Mouse (Mus musculus) CH12.LX (cell line): ENCODE measurements around the gene Cemip2. TPM values are rescaled to one million over a fixed set of nuclear protein-coding genes. Genes with fewer than 3 reads are reported as not detected.
"Not testable (repeated sequence)": the region's sequence is repeated elsewhere in the genome, so short reads cannot be mapped to it uniquely, and the experiment has no call there.

Experiments
- DNase-seq: peaks from one replicate; pipeline ENCODE4 v3.0.0-alpha.2; 2013; ENCODE audit errors: extremely low read depth
- H3K27ac ChIP-seq: 2 replicates; pipeline ENCODE4 v1.5.1; 2012; ENCODE audit warnings: low read depth, mild to moderate bottlenecking, control low read depth, moderate library complexity; ENCODE audit not compliant: insufficient read depth
- H3K27me3 ChIP-seq: replicated peaks from 2 replicates; pipeline ENCODE3; 2012; ENCODE audit warnings: inconsistent platforms
- H3K36me3 ChIP-seq, 2 experiments: replicated peaks in 1 of 2; 2 replicates each; pipeline versions ENCODE3 to v1.6.1; 2012; ENCODE audit warnings: inconsistent platforms in 1 of 2, low read length in 1 of 2, mild to moderate bottlenecking in 1 of 2, mixed read lengths in 1 of 2, moderate library complexity in 1 of 2; ENCODE audit not compliant: control insufficient read depth in 1 of 2, insufficient read depth in 1 of 2
- H3K4me1 ChIP-seq, 2 experiments: 2 replicates each; pipeline ENCODE4 v1.6.1; 2012; ENCODE audit warnings: inconsistent platforms in 1 of 2, moderate library complexity in 1 of 2; ENCODE audit not compliant: insufficient read depth in 2 of 2, control insufficient read depth in 1 of 2
- H3K4me2 ChIP-seq: 2 replicates; pipeline ENCODE4 v1.6.1; 2012; ENCODE audit warnings: low read depth, mild to moderate bottlenecking, control low read depth; ENCODE audit not compliant: poor library complexity, insufficient read depth, severe bottlenecking
- H3K4me3 ChIP-seq, 3 experiments: fragments of 150-350 bp in 1 of 3; sonication (generic) in 1 of 3; replicated peaks in 1 of 3; 2 replicates each; pipeline versions ENCODE3 to v1.5.1; 2011 to 2012; ENCODE audit warnings: low read depth in 2 of 3, low read length in 2 of 3, mild to moderate bottlenecking in 2 of 3, moderate library complexity in 2 of 3, control low read depth in 1 of 3, improper control_type of control experiment in 1 of 3, inconsistent platforms in 1 of 3, mixed read lengths in 1 of 3; ENCODE audit not compliant: poor library complexity in 1 of 3
- H3K79me2 ChIP-seq: replicated peaks from 2 replicates; pipeline ENCODE4 v1.6.1; 2012; ENCODE audit warnings: mild to moderate bottlenecking, moderate library complexity; ENCODE audit not compliant: control insufficient read depth, poor library complexity, insufficient read depth, severe bottlenecking; ENCODE audit errors: extremely low read depth
- H3K9ac ChIP-seq: 2 replicates; pipeline ENCODE4 v1.6.1; 2012; ENCODE audit warnings: low read depth, mild to moderate bottlenecking, control low read depth, moderate library complexity; ENCODE audit not compliant: insufficient read depth
- H3K9me3 ChIP-seq: replicated peaks from 2 replicates; pipeline ENCODE3; 2012; ENCODE audit warnings: low read length, inconsistent platforms, mixed read lengths
- BHLHE40 ChIP-seq: IDR thresholded peaks from 2 replicates; pipeline ENCODE4 v1.6.1; 2011; ENCODE audit warnings: mild to moderate bottlenecking, low read depth, low read length, improper control_type of control experiment
- CHD2 ChIP-seq: IDR thresholded peaks from 2 replicates; pipeline ENCODE4 v1.6.1; 2011; ENCODE audit warnings: low read length, improper control_type of control experiment
- CTCF ChIP-seq, 2 experiments: IDR thresholded peaks in 1 of 2; conservative IDR thresholded peaks in 1 of 2; 2 replicates each; pipeline ENCODE4 v1.5.1; 2011 to 2012; ENCODE audit warnings: low read depth in 2 of 2, low read length in 2 of 2, improper control_type of control experiment in 1 of 2, inconsistent platforms in 1 of 2, mild to moderate bottlenecking in 1 of 2, moderate library complexity in 1 of 2
- ELF1 ChIP-seq: IDR thresholded peaks from 2 replicates; pipeline ENCODE4 v1.6.1; 2014; ENCODE audit warnings: low read depth, mild to moderate bottlenecking, inconsistent platforms, low read length, improper control_type of control experiment
- EP300 ChIP-seq: IDR thresholded peaks from 2 replicates; pipeline ENCODE4 v1.6.1; 2011; ENCODE audit warnings: low read length, improper control_type of control experiment
- ETS1 ChIP-seq: conservative IDR thresholded peaks from 2 replicates; pipeline ENCODE4 v1.6.1; 2012; ENCODE audit warnings: low read depth, mild to moderate bottlenecking, inconsistent platforms, low read length, improper control_type of control experiment, moderate library complexity
- GABPA ChIP-seq: IDR thresholded peaks from 2 replicates; pipeline ENCODE4 v1.6.1; 2012; ENCODE audit warnings: low read depth, low read length, improper control_type of control experiment, inconsistent platforms; ENCODE audit not compliant: insufficient replicate concordance
- HCFC1 ChIP-seq: IDR thresholded peaks from 2 replicates; pipeline ENCODE4 v1.6.1; 2012; ENCODE audit warnings: low read depth, mild to moderate bottlenecking, inconsistent platforms, low read length, improper control_type of control experiment
- IRF4 ChIP-seq: IDR thresholded peaks from 2 replicates; pipeline ENCODE4 v1.6.1; 2014; ENCODE audit warnings: low read depth, mild to moderate bottlenecking, inconsistent platforms, low read length, improper control_type of control experiment
- JUN ChIP-seq: IDR thresholded peaks from 2 replicates; pipeline ENCODE4 v1.6.1; 2011; ENCODE audit warnings: low read depth, mild to moderate bottlenecking, low read length, improper control_type of control experiment, moderate library complexity; ENCODE audit not compliant: insufficient read depth
- KAT2A ChIP-seq: IDR thresholded peaks from 2 replicates; pipeline ENCODE4 v1.6.1; 2012; ENCODE audit warnings: low read length, improper control_type of control experiment, inconsistent platforms; ENCODE audit not compliant: insufficient replicate concordance
- MAZ ChIP-seq: IDR thresholded peaks from 2 replicates; pipeline ENCODE4 v1.6.1; 2012; ENCODE audit warnings: low read depth, mild to moderate bottlenecking, inconsistent platforms, low read length, improper control_type of control experiment, moderate library complexity
- MEF2A ChIP-seq: IDR thresholded peaks from 2 replicates; pipeline ENCODE4 v1.6.1; 2014; ENCODE audit warnings: low read depth, mild to moderate bottlenecking, inconsistent platforms, low read length, improper control_type of control experiment, borderline replicate concordance
- MXI1 ChIP-seq: IDR thresholded peaks from 2 replicates; pipeline ENCODE4 v1.6.1; 2011; ENCODE audit warnings: mild to moderate bottlenecking, low read depth, low read length, improper control_type of control experiment
- NELFE ChIP-seq: IDR thresholded peaks from 2 replicates; pipeline ENCODE4 v1.6.1; 2011; ENCODE audit warnings: low read depth, low read length, improper control_type of control experiment
- NRF1 ChIP-seq: IDR thresholded peaks from 2 replicates; pipeline ENCODE4 v1.6.1; 2014; ENCODE audit warnings: low read depth, mild to moderate bottlenecking, inconsistent platforms, low read length, improper control_type of control experiment, moderate library complexity
- PAX5 ChIP-seq: IDR thresholded peaks from 2 replicates; pipeline ENCODE4 v1.6.1; 2012; ENCODE audit warnings: low read length, inconsistent platforms, mixed read lengths
- POLR2AphosphoS2 ChIP-seq: IDR thresholded peaks from 2 replicates; pipeline ENCODE4 v1.6.1; 2011; ENCODE audit warnings: low read depth, low read length, improper control_type of control experiment
- RAD21 ChIP-seq: IDR thresholded peaks from 2 replicates; pipeline ENCODE4 v1.6.1; 2011; ENCODE audit warnings: low read depth, mild to moderate bottlenecking, low read length, improper control_type of control experiment, moderate library complexity
- SMC3 ChIP-seq: IDR thresholded peaks from 2 replicates; pipeline ENCODE4 v1.6.1; 2011; ENCODE audit warnings: low read depth, low read length, improper control_type of control experiment
- TBP ChIP-seq: conservative IDR thresholded peaks from 2 replicates; pipeline ENCODE4 v1.6.1; 2011; ENCODE audit warnings: low read depth, low read length, improper control_type of control experiment
- TCF12 ChIP-seq: IDR thresholded peaks from 2 replicates; pipeline ENCODE4 v1.6.1; 2014; ENCODE audit warnings: low read depth, mild to moderate bottlenecking, inconsistent platforms, low read length, improper control_type of control experiment
- UBTF ChIP-seq: IDR thresholded peaks from 2 replicates; pipeline ENCODE4 v1.6.1; 2012; ENCODE audit warnings: low read depth, mild to moderate bottlenecking, inconsistent platforms, low read length, improper control_type of control experiment, moderate library complexity
- ZC3H11A ChIP-seq: IDR thresholded peaks from 2 replicates; pipeline ENCODE4 v1.6.1; 2012; ENCODE audit warnings: low read depth, mild to moderate bottlenecking, inconsistent platforms, low read length, improper control_type of control experiment
- ZMIZ1 ChIP-seq: IDR thresholded peaks from 2 replicates; pipeline ENCODE4 v1.6.1; 2012; ENCODE audit warnings: low read depth, mild to moderate bottlenecking, inconsistent platforms, low read length, improper control_type of control experiment
- ZNF384 ChIP-seq: IDR thresholded peaks from 2 replicates; pipeline ENCODE4 v1.6.1; 2012; ENCODE audit warnings: low read depth, low read length, improper control_type of control experiment, inconsistent platforms
- dilution Hi-C: fragments of 300-500 bp; cut with MboI; formaldehyde crosslinking; loops from 2 replicates; pipeline ENCODE4 v1.14.3; 2020; ENCODE audit warnings: low sequenced_read_pairs; ENCODE audit not compliant: extremely low pct_unique_long_range_greater_than_20kb, extremely low pct_ligation_motif_present
- in situ Hi-C: fragments of 300-500 bp; cut with MboI; formaldehyde crosslinking; loops from 3 replicates; pipeline ENCODE4 v1.14.3; 2019; ENCODE audit warnings: low sequenced_read_pairs, low pct_ligation_motif_present, low pct_unique_long_range_greater_than_20kb, mixed read lengths
- polyA plus RNA-seq: library from polyadenylated mRNA; unstranded; fragments of >175 nt; gene quantifications from 2 replicates; pipeline ENCODE4 v1.2.1, GENCODE M21; 2012; ENCODE audit warnings: low read depth; ENCODE audit not compliant: insufficient read length
- total RNA-seq, 2 experiments: library from RNA; depleted of rRNA; stranded (reverse); fragments of 300-350 nt in 1 of 2; fragments of >200 nt in 1 of 2; gene quantifications; 2 replicates each; pipeline ENCODE4 v1.2.3; 2012 to 2014

Cemip2 gene
- total and polyA plus RNA-seq, 3 experiments = 7.4 to 8.5 (median 7.9) TPM

DNA sequence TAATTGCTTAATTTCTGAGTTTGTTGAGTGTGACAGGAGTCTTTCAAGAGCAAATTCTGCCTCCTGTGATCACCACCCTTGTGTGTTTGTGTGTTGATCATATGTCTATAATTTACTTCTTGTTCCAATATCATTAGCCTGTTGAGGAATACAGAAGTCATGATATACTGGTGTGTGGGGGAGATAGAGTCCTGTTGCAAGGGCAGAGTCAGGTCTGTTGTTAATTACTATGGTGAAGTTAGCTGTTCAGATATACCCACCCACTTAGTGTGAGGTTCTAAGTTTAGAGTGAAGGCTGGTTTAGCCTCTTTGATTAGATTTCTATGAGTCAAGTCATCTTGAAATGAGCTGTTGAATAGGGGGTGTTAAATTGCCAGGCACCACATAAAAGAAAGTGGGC is 88.0 kb downstream of the Cemip2 start:
- dilution Hi-C loops = no loop called here
- TF ChIP-seq CTCF (conservative IDR thresholded peaks at IDR 0.05 in 1 of 2, IDR thresholded peaks at IDR 0.05 in 1 of 2; ENCODE audit: low read depth in 2 of 2, low read length in 2 of 2) (no peak), ELF1 (no peak), ZMIZ1 (no peak), JUN (no peak), KAT2A (no peak), NELFE (no peak), BHLHE40 (no peak), UBTF (no peak), GABPA (no peak), ZC3H11A (no peak), PAX5 (no peak)

GRCm38 (mm10) chr19:21866756-21867155 is 88.6 kb downstream of the Cemip2 start:
- H3K27me3 ChIP-seq, H3K9ac ChIP-seq, DNase-seq, H3K36me3 ChIP-seq, H3K4me3 ChIP-seq, H3K79me2 ChIP-seq, H3K4me2 ChIP-seq, H3K9me3 ChIP-seq, H3K27ac ChIP-seq, in situ Hi-C loops, dilution Hi-C loops: not testable (repeated sequence)
- peaks cover 7 to 26% of the 10 kb centered on the region in 2 experiments for H3K4me1 ChIP-seq
- TF ChIP-seq ETS1 (peak; percentile 86), IRF4 (0 out of 2 replicates have a peak, but pooled peaks have one; percentile 44)

More for the DNA sequence above, 88.0 kb downstream of the Cemip2 start:
- Histone ChIP-seq H3K9ac (no peak overlapping the region), H3K9me3 (no peaks in the 10 kb centered on the region), H3K4me3 (no peak overlapping the region), H3K27ac (no peak overlapping the region), H3K27me3 (no peaks in the 10 kb centered on the region), H3K4me2 (no peak overlapping the region), H3K36me3 (no peaks in the 10 kb centered on the region), H3K4me1 (peaks cover 10 to 32% of the 10 kb centered on the region in 2 experiments), H3K79me2 (no peaks in the 10 kb centered on the region)
- DNase-seq = no peak
- in situ Hi-C loops = no loop called here

DNA sequence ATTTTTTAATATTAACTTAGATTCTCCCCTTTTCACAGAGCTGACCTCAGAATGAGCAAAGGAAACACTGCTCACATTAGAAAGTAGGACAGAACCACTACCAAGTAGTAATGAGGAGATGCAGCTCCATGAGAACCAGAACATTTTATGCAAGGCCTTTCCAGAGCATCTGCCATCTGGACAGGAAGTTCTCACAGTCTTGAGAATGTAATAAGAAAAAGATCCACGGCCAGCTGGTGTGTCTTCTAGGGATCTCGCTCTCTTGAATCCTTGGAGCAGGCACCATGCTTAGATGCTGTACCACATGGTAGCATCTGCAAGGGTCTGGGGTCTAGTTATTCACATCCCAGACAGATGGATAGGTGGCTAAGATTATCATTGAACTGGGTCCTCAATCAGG is 90.3 kb downstream of the Cemip2 start:
- H3K4me2 ChIP-seq = no peak overlapping the region
- no peak overlapping the region for H3K4me3 ChIP-seq
- no peak for TF ChIP-seq TCF12
- no peak for TF ChIP-seq ZC3H11A
- no peak for TF ChIP-seq MXI1
- no peak for TF ChIP-seq TBP
- TF ChIP-seq HCFC1 = no peak
- TF ChIP-seq NRF1 = no peak
- no peak for TF ChIP-seq CHD2
- no peak for TF ChIP-seq SMC3
- TF ChIP-seq RAD21 = no peak
- TF ChIP-seq PAX5 = no peak
- TF ChIP-seq BHLHE40 = no peak
- TF ChIP-seq ZNF384 = no peak
- TF ChIP-seq CTCF (conservative IDR thresholded peaks at IDR 0.05 in 1 of 2, IDR thresholded peaks at IDR 0.05 in 1 of 2; ENCODE audit: low read depth in 2 of 2, low read length in 2 of 2) = no peak
- TF ChIP-seq MAZ = no peak
- TF ChIP-seq POLR2AphosphoS2 = no peak
- TF ChIP-seq UBTF = no peak
- no peak for TF ChIP-seq EP300
- no peak for TF ChIP-seq MEF2A
- H3K4me1 ChIP-seq = peaks cover 0 to 10% of the 10 kb centered on the region in 2 experiments; a peak in 3 of 4 replicates
- in situ Hi-C loops (no loop called here), dilution Hi-C loops (no loop called here)
- no peak overlapping the region for H3K27ac ChIP-seq
- H3K27me3 ChIP-seq = no peaks in the 10 kb centered on the region
- H3K36me3 ChIP-seq = no peaks in the 10 kb centered on the region
- no peaks in the 10 kb centered on the region for H3K9me3 ChIP-seq
- no peak for DNase-seq
- no peaks in the 10 kb centered on the region for H3K79me2 ChIP-seq
- no peak overlapping the region for H3K9ac ChIP-seq
